Mouse (Mus musculus): Measurements from ENCODE around the gene Sp9.

Gene Sp9

GRCm38 (mm10) chr2:73271459-73272161 is at the start of gene Sp9:
TSS of gene Sp9 (plus strand) at chr2:73271925.
- no peak for DNase-seq (ENCODE audit: low read depth, low spot score)

DNA sequence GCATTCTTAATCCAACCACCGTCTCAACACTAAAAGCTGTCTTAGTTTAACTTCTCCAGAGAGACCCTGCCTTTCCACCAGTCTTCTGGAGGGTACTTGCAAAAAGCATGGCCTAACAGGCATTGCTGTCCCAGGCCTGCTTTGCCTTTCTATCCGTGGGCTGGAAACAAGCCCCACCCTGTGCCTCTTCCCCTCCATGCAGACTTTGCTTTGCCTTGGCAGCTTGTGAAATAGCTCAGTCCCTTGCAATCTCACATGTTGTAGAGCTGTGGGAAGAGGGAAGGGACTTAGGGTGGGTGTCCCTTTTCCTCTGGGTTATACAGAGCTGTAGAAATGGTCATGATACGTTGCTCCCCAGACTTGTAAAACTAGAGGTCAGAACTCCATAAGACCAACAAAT is 40.6 kb upstream of the Sp9 start:
- DNase-seq (ENCODE audit: low read depth, low spot score): no peak

DNA sequence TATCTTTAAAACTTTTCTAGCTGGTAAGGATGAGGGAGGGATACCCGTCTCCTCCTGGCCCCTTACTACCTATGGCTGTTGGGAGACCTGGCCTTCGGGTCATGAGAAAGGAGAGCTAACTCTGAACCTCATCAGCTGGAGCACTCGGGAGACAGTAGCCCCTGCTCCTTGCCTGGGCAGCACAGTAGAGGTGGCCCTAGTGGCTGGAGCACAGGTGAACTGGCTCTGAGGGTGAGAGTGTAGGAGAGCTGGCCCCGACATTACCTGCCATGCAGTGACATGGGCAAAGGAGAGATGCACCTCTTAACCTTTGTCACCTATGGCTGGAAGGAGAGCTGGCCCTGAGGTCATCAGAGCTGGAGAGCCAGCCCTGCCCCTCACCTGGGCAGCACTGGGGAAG is 30.4 kb upstream of the Sp9 start:
- DNase-seq (ENCODE audit: low read depth, low spot score): no peak

DNA sequence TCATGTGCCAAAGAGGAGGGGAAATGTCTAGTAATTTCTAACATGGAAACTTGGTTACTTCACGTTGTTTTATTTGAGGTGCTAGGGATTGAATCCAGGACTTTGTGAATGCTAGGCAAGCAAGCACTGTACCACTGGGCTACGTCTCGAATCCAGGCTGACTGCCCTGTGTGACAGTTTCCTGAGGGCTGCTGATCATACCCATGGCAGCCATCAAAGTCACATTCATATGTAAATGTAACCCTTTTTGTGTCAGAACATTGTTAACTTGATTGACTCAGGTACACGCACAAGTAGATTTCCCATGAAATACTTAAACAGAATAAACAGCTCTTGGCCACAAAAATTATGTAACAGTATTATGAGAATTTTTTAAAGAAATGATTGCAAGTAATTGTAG is 23.0 kb upstream of the Sp9 start:
- no peak for DNase-seq (ENCODE audit: low read depth, low spot score)

GRCm38 (mm10) chr2:73263172-73263765 is 8.5 kb upstream of the Sp9 start:
- DNase-seq (ENCODE audit: low read depth, low spot score): no peak

- DNase-seq (ENCODE audit: low read depth, low spot score): no peak
These were observed 7.7 kb upstream of the Sp9 start for GRCm38 (mm10) chr2:73263794-73264610.

DNA sequence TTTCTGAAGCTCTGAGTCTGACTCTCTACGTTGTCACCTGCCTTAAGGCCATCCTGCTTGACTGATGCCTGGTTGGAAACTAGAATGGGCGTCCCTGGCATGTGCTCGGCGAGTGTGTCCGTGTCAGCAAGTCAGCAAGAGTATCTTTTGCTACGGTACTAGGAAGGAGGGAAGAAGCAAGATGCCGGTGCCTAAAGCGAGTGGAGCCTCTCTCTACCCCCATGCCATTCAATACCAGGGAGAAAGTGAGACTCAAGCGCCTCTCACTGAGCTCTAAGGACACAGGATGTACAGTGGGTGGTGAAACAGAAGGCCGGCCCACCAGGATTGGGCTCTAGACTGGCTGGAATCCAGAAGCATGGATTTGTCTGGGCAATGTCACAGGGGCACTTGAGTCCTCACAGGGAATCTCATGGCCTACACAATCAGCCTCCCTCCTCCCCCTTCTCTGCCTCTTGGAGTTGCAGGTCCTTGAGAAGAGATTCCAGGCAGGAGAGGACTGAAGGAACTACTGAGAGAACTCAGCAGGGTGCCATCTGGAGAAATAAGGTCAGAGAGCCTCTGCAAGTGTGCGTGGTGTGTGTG is 7.0 kb upstream of the Sp9 start:
- DNase-seq (ENCODE audit: low read depth, low spot score): no peak

DNA sequence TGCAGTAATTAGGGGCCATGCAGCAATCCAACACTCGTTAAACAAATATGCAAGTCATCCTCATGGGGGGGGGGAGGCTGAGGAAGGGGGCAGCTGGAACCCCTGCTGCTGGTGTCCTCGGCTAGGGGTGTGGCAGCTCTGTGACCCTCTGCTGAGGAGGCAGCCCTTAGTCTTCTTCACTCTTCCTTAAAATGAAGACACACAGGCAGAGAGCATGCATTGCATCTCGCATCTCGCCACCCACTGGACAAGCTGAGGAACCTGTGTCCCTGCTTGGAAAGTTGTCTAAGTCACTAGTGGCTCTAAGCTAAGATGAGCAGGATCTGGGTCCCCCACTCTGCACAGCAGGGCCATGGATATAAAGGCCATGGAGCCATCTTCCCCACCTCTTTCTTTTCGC is 5.7 kb upstream of the Sp9 start:
- DNase-seq (ENCODE audit: low read depth, low spot score): no peak

GRCm38 (mm10) chr2:73266623-73267022 is 5.1 kb upstream of the Sp9 start:
- no peak for DNase-seq (ENCODE audit: low read depth, low spot score)

- DNase-seq (ENCODE audit: low read depth, low spot score): no peak
These were observed 4.5 kb upstream of the Sp9 start for GRCm38 (mm10) chr2:73267231-73267630.

DNA sequence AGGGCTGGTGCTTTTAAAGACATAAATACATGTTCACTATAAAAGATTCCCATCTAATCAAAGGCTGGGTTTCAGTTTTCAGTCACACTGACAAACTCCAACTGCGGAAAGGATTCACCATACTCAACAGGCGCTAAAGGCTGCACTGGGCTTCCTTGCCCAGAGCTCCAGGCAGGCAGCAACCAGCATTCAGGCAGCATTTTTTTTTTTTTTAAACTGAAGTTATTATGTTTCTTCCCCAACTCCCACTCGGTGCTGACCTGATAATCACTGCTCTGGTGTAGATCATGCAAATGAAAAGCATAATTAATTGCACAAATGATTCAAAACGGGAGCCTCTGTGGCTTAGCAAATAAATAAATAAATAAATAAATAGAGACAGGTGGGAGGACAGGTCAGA is 3.9 kb upstream of the Sp9 start:
- no peak for DNase-seq (ENCODE audit: low read depth, low spot score)

- DNase-seq (ENCODE audit: low read depth, low spot score): no peak
These were observed 3.4 kb upstream of the Sp9 start for GRCm38 (mm10) chr2:73268281-73268680.

- no peak for DNase-seq (ENCODE audit: low read depth, low spot score)
These were observed 2.8 kb upstream of the Sp9 start for GRCm38 (mm10) chr2:73268836-73269395.

DNA sequence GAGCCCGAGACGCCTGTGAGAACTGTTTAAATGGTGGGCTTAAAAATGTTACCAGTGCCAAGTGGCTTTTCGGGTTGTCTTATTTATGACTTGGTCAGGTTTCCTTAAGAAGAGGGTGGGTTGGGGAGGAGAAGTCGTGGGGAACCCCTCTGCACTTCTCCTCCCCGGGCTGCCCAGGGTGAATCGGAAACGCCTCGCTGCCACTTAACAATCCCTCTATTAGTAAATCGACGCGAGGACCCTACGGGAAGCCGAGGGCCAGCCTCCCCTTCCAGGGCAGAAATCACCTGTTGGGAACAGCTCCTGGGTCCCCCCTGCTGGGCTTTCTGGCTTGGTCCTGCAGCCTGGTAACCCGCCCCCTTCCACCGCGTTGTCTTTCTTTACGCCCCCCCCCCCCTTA is 2.1 kb upstream of the Sp9 start:
- DNase-seq (ENCODE audit: low read depth, low spot score): no peak

DNA sequence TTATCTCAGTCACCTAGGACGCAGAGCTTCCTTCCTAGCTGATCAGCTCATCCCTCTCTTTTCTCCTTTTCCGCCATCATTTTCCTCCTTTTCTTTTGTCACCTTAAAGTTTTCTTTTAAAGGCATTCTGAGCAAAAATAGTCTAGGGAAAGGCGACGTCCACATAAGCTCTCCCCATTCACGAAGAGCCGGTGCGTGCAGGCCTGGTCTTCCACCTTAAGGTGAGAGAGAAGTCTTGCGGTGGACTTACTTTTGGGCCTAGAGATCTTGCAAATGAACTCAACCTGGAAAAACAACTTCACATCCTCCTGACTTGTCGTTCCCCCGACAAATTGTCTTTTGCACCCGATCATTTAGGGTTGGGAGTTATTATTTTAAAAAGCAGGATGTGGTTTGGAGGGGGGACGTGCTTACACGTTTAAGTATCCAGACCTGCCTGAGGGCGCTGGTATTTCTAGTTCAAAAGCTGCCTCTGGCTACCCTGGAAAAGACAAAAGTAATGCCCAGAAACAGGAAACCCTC is 1.6 kb upstream of the Sp9 start:
- DNase-seq (ENCODE audit: low read depth, low spot score): no peak

DNA sequence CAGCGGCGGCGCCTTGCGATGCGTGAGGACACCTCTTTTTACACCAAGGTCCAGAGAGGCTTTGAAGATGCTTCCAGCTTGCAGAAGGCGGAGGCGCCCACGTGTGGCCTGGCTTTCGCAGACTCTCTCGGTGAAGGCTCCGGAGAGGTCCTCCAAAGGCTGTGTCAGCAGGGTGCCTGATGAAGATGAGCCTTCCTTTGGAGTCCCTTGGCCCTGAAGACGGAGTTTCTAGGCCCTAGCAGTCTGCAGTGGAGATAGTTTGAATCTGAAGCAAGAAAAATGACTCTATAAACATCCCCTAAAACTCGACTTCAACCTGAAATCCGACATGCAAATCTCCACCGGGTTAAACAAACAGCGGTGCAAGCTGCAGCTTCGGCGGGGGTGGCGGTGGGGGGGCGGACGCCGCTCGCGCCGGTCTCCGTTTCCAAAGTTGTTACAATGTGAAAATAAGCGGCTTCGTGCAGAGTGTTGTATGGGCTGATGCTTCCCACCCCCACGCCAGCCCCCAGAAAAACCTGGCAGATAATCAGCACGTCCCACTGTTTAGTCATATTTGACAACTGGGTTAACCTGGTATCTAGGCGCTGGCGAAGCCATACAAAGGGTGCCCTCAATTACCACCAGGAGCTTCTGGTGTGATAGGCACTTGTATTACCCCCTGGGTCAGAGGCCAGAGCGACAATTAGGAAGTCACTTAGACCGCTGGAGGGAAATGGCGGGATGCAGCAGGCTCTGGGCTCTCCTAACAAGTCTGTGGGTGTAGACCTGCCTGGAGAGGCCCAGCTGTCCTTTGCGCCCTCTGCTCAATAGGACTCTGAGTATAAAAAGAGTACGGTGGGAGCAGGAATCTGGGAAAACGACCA is 899 bp upstream of the Sp9 start:
- DNase-seq (ENCODE audit: low read depth, low spot score): no peak

DNA sequence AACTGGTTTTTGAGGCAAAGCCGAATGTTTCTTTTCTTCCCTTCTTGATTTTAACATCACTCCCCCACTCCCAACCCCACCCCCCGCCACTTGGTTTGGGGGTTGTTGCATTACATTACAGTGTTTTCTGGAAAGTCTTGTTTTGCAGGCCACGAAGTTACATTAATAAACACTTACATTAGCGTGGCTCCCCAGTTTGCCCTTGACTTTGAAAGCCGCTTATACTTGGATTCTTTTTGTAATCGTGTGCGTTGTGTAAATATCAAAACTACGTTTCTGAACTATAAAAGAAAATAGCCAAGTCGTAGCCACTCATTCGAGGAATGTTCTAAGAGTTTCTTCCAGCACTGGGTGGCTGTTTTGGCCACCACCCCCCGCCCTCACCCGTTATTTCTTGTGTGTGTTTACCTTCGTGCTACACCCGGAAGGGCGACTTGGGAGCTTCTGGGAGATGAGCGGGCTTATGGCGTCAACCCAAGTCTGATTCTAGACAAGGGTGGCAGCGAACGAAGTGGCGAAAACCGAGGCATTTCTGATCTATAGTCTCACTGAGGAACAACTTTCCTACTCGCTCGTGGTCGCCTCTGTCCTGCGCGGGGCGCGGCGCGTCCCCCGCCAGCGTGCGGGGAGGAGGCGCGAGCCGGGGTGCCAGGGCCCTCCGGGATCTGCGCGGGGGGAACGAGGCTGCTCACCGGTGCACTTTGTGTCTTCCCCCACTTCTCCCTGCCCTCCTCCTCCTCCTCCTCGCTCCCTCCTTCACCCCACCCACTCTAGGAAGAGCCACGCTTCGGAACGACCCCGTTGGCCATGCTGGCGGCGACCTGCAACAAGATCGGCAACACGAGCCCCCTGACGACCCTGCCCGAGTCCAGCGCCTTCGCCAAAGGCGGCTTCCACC is 875 bp downstream of the Sp9 start:
- DNase-seq (ENCODE audit: low read depth, low spot score): no peak

DNA sequence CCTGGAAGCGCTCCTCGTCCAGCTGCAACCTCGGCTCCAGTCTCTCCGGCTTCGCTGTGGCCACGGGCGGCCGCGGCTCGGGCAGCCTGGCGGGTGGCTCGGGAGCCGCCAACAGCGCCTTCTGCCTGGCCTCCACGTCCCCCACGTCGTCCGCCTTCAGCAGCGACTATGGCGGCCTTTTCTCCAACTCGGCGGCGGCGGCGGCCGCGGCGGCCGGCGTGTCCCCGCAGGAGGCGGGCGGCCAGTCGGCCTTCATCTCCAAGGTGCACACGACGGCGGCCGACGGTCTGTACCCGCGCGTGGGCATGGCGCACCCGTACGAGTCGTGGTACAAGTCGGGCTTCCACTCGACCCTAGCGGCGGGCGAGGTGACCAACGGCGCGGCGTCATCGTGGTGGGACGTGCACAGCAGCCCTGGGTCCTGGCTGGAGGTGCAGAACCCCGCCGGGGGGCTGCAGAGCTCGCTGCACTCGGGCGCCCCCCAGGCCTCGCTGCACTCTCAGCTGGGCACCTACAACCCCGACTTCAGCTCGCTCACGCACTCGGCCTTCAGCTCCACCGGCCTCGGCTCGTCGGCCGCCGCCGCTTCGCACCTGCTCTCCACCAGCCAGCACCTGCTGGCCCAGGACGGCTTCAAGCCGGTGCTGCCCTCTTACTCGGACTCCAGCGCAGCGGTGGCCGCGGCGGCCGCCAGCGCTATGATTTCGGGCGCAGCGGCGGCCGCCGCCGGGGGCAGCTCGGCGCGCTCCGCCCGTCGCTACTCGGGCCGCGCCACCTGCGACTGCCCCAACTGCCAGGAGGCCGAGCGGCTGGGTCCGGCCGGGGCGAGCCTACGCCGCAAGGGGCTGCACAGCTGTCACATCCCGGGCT is 1.8 kb downstream of the Sp9 start:
- no peak for DNase-seq (ENCODE audit: low read depth, low spot score)

Data from retina, adult 2 months (tissue).